Mouse (Mus musculus) hematopoietic stem cell, adult 5-6 weeks (primary cell): ENCODE data around the gene Cyp4f39. TPM values are rescaled to one million over a fixed set of nuclear protein-coding genes. Genes with fewer than 3 reads are reported as not detected.

Experiments used
- ATAC-seq, 2 experiments: fragments of 125-278 bp in 1 of 2; replicated peaks in 1 of 2; 2 replicates each; pipeline ENCODE4 v1.8.0; 2016 to 2017; ENCODE audit warnings: inconsistent platforms in 2 of 2, mild to moderate bottlenecking in 2 of 2, moderate number of reproducible peaks in 2 of 2, low read depth in 1 of 2, moderate TSS enrichment in 1 of 2; ENCODE audit not compliant: low FRiP score in 2 of 2, poor library complexity in 2 of 2, severe bottlenecking in 2 of 2, insufficient read depth in 1 of 2, low TSS enrichment in 1 of 2
- total RNA-seq: library from RNA; stranded (forward); fragments of 172-1452, 232-1000 nt; gene quantifications from 2 replicates; pipeline ENCODE4 v1.2.3, GENCODE M21; 2017

Cyp4f39 gene
- 0.99 TPM in 1 of 2 replicates, not detected in the other for total RNA-seq

GRCm38 (mm10) chr17:32452482-32452881 lies at the start of gene Cyp4f39:
Cyp4f39 (plus strand) TSS chr17:32452723.
- ATAC-seq, result peak; percentile 52 to 75; a peak in 3 of 4 replicates

- peak; percentile 77 to 86 for ATAC-seq
Measured at GRCm38 (mm10) chr17:32402779-32403157, 49.8 kb upstream of the Cyp4f39 start.

- ATAC-seq, result peak; percentile 68 to 80
Measured at GRCm38 (mm10) chr17:32403417-32403816, 49.1 kb upstream of the Cyp4f39 start, which contains the start of gene Rasal3. Rasal3 (minus strand) TSS chr17:32403583.

GRCm38 (mm10) chr17:32411898-32412297 lies 40.6 kb upstream of the Cyp4f39 start:
- no peak for ATAC-seq

GRCm38 (mm10) chr17:32415417-32416020 lies 37.0 kb upstream of the Cyp4f39 start:
- no peak for ATAC-seq

GRCm38 (mm10) chr17:32416771-32417170 lies 35.8 kb upstream of the Cyp4f39 start:
- ATAC-seq, result no peak

GRCm38 (mm10) chr17:32419989-32420388 lies 32.5 kb upstream of the Cyp4f39 start:
- no peak for ATAC-seq

- no peak for ATAC-seq
Measured at GRCm38 (mm10) chr17:32420781-32421180, 31.7 kb upstream of the Cyp4f39 start.

GRCm38 (mm10) chr17:32424034-32424433 lies 28.5 kb upstream of the Cyp4f39 start, which contains the start of gene Pglyrp2:
Pglyrp2 (minus strand) TSS chr17:32424167.
- peak; percentile 91 to 94 for ATAC-seq

GRCm38 (mm10) chr17:32426610-32427009 lies 25.9 kb upstream of the Cyp4f39 start:
- ATAC-seq, result no peak

- ATAC-seq, result peak; percentile 62 to 80; a peak in 2 of 4 replicates
Measured at GRCm38 (mm10) chr17:32431972-32432371, 20.6 kb upstream of the Cyp4f39 start.

GRCm38 (mm10) chr17:32434324-32434723 lies 18.2 kb upstream of the Cyp4f39 start:
- ATAC-seq, result no peak

GRCm38 (mm10) chr17:32435151-32435550 lies 17.4 kb upstream of the Cyp4f39 start:
- ATAC-seq, result no peak

- ATAC-seq, result no peak
Measured at GRCm38 (mm10) chr17:32437106-32437505, 15.4 kb upstream of the Cyp4f39 start.

GRCm38 (mm10) chr17:32443245-32443644 lies 9.3 kb upstream of the Cyp4f39 start:
- no peak for ATAC-seq

GRCm38 (mm10) chr17:32445016-32445415 lies 7.5 kb upstream of the Cyp4f39 start:
- ATAC-seq, result no peak

GRCm38 (mm10) chr17:32447195-32447594 lies 5.3 kb upstream of the Cyp4f39 start:
- no peak for ATAC-seq

GRCm38 (mm10) chr17:32449042-32449441 lies 3.5 kb upstream of the Cyp4f39 start:
- no peak for ATAC-seq

GRCm38 (mm10) chr17:32450844-32451537 lies 1.5 kb upstream of the Cyp4f39 start:
- no peak for ATAC-seq
